Comparison of ENCODE assay signal across 8 mouse cellular contexts in genomic region chr14:75721977-75722563, GRCm38 (mm10). TPM values are rescaled to one million over a fixed set of nuclear protein-coding genes. Genes with fewer than 3 reads are reported as not detected.
DNase-seq lines count a peak whose midpoint lies in the region; ATAC-seq and TF ChIP-seq lines count a peak whose summit lies in the region.

No protein-coding gene starts in this region.

- ATAC-seq in megakaryocyte, adult 5-6 weeks (ENCODE audit: poor library complexity, severe bottlenecking), result peak; percentile 96

- TF ChIP-seq POLR2A in cortical plate, adult 2 months (IDR thresholded peaks at IDR 0.05; ENCODE audit: extremely low read depth, insufficient read depth, low read length), result no peak

- intact Hi-C loops in gastrocnemius, adult 2 months (cut with DNase I), result no loop called here
- intact Hi-C loops in gastrocnemius, postnatal 36 days (cut with DNase I), result loop anchor here (5.0 kb wide), 1 partner anchor 525 kb away; no protein-coding TSS in a partner anchor
- intact Hi-C loops in heart, postnatal 36 days (cut with DNase I), result loop anchor here (1.0 to 5.0 kb wide), 3 partner anchors 39 to 660 kb away; no protein-coding TSS in a partner anchor

- no peaks in the 10 kb centered on the region for H3K4me1 ChIP-seq in cortical plate, adult 2 months (ENCODE audit: control insufficient read depth, insufficient read depth, low read length)

- no peak overlapping the region for H3K4me3 ChIP-seq in gastrocnemius, adult 2 months
- no peak overlapping the region for H3K4me3 ChIP-seq in cortical plate, adult 2 months (ENCODE audit: insufficient read depth, low read length)

- DNase-seq in gastrocnemius, adult 2 months, result peak; percentile 31
- no peak for DNase-seq in gastrocnemius, postnatal 36 days
- peak; percentile 61 for DNase-seq in ZHBTc4 (ENCODE audit: low read depth, low spot score)
- DNase-seq in heart, postnatal 36 days, result peak; percentile 46
- peak; percentile 35 for DNase-seq in layer of hippocampus, adult 9-10 months (ENCODE audit: low spot score)
- DNase-seq in right cerebral cortex, postnatal 14 days, result peak; percentile 20

- H3K27ac ChIP-seq in gastrocnemius, adult 2 months, result no peak overlapping the region
- no peak overlapping the region for H3K27ac ChIP-seq in cortical plate, adult 2 months (ENCODE audit: insufficient read depth, low read length)

- peak; percentile 91 for TF ChIP-seq CTCF in gastrocnemius, adult 2 months (IDR thresholded peaks at IDR 0.05)
- peak; percentile 82 for TF ChIP-seq CTCF in cortical plate, adult 2 months (IDR thresholded peaks at IDR 0.05; ENCODE audit: extremely low read depth, insufficient read depth, low read length)

RNA-seq across cellular contexts. Expression of gene Cog3, which starts 32.2 kb away (rescaled TPM):
- 1 to 10 TPM; 7.0 to 8.6 TPM for total RNA-seq in gastrocnemius, adult 2 months (2021)
- 1 to 10 TPM; 6.2 to 6.6 TPM for total RNA-seq in gastrocnemius, postnatal 36 days (2021)
- polyA plus RNA-seq in cortical plate, adult 2 months (2012; rRNA removed), result 24.3 and 24.4 TPM in 2 replicates
- total RNA-seq in heart, postnatal 36 days (2021), result 10 to 100 TPM; 13.4 to 14.8 TPM
- 21.2 and 22.8 TPM in 2 replicates for total RNA-seq in megakaryocyte, adult 5-6 weeks (2015)
- 24.1 and 24.5 TPM in 2 replicates for total RNA-seq in megakaryocyte, adult 5-6 weeks (2017)

Comparison
In these comparisons a context has a peak if more than half of its experiments do, and no peak if none do; other contexts are left out.
1. DNase-seq: peak in gastrocnemius, adult 2 months (single experiment), ZHBTc4 (single experiment), heart, postnatal 36 days (2 of 2), layer of hippocampus, adult 9-10 months (single experiment) and right cerebral cortex, postnatal 14 days (single experiment); none in gastrocnemius, postnatal 36 days (0 of 2).